Mouse (Mus musculus): ENCODE measurements around the gene Dlgap5. TPM values are rescaled to one million over a fixed set of nuclear protein-coding genes. Genes with fewer than 3 reads are reported as not detected.

Gene Dlgap5
- polyA plus RNA-seq, 1 experiment from 2014 or later: 86.4 TPM

DNA sequence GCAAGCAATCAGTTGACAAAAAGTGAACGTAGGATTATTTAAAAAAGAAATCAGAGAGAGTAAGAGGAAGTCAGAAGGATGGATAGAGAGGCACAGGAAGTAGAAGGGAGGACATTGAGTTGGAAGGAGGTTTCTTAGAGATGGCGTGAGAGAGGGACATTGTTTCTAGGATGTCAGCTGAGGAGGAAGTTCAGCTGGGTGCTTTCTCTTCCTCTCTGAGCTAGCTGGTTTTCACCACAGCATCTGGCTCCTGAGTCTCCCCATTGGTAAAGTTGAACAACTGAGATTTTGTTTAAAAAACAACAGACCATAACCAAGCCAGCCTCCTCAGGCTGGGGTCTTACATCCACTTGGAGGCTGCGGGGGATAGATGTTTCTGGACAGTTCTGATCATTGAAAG lies 58.6 kb downstream of the Dlgap5 start:
- H3K4me1 ChIP-seq: peaks cover under 1% of the 10 kb centered on the region
- no peak overlapping the region for H3K4me3 ChIP-seq
- no peaks in the 10 kb centered on the region for H3K9me3 ChIP-seq
- no peaks in the 10 kb centered on the region for H3K36me3 ChIP-seq (replicated peaks)
- WGBS: 75% methylated on average over 3 of the region's 3 CpGs
- no peak for DNase-seq (ENCODE audit: extremely low spot score, low spot score)
- H3K27me3 ChIP-seq (ENCODE audit: poor library complexity, severe bottlenecking): no peaks in the 10 kb centered on the region
- H3K27ac ChIP-seq: no peak overlapping the region

GRCm38 (mm10) chr14:47356622-47357021 lies 61.6 kb downstream of the Dlgap5 start:
- Histone ChIP-seq H3K27me3 (ENCODE audit: poor library complexity, severe bottlenecking) (no peaks in the 10 kb centered on the region), H3K4me1 (no peaks in the 10 kb centered on the region), H3K36me3 (replicated peaks) (no peaks in the 10 kb centered on the region), H3K27ac (no peak overlapping the region), H3K9me3 (no peaks in the 10 kb centered on the region), H3K4me3 (no peak overlapping the region)
- 86% methylated on average over 3 of the region's 3 CpGs for WGBS
- DNase-seq (ENCODE audit: extremely low spot score, low spot score): no peak

GRCm38 (mm10) chr14:47354948-47355347 lies 63.3 kb downstream of the Dlgap5 start:
- Histone ChIP-seq H3K27me3 (ENCODE audit: poor library complexity, severe bottlenecking) (no peaks in the 10 kb centered on the region), H3K4me1 (no peaks in the 10 kb centered on the region), H3K4me3 (no peak overlapping the region), H3K27ac (no peak overlapping the region), H3K36me3 (replicated peaks) (no peaks in the 10 kb centered on the region), H3K9me3 (no peaks in the 10 kb centered on the region)
- 80% methylated on average over 5 of the region's 5 CpGs for WGBS
- DNase-seq (ENCODE audit: extremely low spot score, low spot score): no peak

- Histone ChIP-seq H3K4me1 (no peaks in the 10 kb centered on the region), H3K4me3 (no peak overlapping the region), H3K27ac (no peak overlapping the region), H3K9me3 (no peaks in the 10 kb centered on the region), H3K27me3 (ENCODE audit: poor library complexity, severe bottlenecking) (no peaks in the 10 kb centered on the region), H3K36me3 (replicated peaks) (no peaks in the 10 kb centered on the region)
- no peak for DNase-seq (ENCODE audit: extremely low spot score, low spot score)
- WGBS: 71% methylated on average over 8 of the region's 8 CpGs
Observed at GRCm38 (mm10) chr14:47354111-47354577, 64.1 kb downstream of the Dlgap5 start.

DNA sequence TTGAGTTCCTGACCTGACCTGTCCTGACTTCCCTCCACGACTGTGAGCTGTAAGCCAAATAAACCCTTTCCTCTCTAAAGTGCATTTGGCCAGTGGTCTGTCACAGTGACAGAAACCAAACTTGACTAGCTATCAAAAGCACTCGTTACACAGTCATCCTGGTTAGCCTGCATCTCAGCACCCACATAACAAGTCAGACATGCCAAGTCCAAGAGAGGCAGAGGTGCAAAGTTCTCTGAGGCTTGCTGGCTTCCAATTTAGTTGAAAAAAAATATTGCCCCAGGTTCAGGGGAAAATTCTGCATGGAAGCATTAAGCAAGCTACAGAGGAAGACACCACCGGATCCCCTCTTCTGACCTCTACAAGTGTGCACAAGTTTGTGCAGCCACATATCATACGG lies 65.0 kb downstream of the Dlgap5 start:
- Histone ChIP-seq H3K4me1 (no peaks in the 10 kb centered on the region), H3K9me3 (no peaks in the 10 kb centered on the region), H3K36me3 (replicated peaks) (no peaks in the 10 kb centered on the region), H3K27me3 (ENCODE audit: poor library complexity, severe bottlenecking) (no peaks in the 10 kb centered on the region), H3K27ac (no peak overlapping the region), H3K4me3 (no peak overlapping the region)
- DNase-seq (ENCODE audit: extremely low spot score, low spot score): no peak
- WGBS: 87% methylated on average over 4 of the region's 4 CpGs

DNA sequence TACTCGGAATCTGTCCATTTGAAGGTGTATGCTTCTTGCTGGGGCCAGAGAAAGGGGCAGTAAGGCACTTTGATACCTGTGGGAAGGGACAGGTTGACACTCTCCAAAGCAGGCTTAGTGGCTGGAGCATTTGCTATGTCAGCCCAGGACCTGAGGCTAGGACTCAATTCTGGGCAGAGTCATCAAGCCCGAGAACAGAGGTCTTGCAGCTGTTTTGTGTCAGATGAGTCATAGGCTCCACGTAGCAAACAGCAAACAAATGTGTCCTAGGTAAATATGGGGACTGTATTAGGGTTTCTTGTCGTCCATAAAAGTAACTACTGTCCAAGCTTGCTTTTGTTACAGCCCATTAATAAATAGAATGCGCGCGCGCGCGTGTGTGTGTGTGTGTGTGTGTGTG lies 65.9 kb downstream of the Dlgap5 start:
- no peaks in the 10 kb centered on the region for H3K27me3 ChIP-seq (ENCODE audit: poor library complexity, severe bottlenecking)
- no peaks in the 10 kb centered on the region for H3K4me1 ChIP-seq
- no peak overlapping the region for H3K4me3 ChIP-seq
- WGBS: 93% methylated on average over 10 of the region's 10 CpGs
- no peaks in the 10 kb centered on the region for H3K36me3 ChIP-seq (replicated peaks)
- no peak overlapping the region for H3K27ac ChIP-seq
- no peak for DNase-seq (ENCODE audit: extremely low spot score, low spot score)
- H3K9me3 ChIP-seq: no peaks in the 10 kb centered on the region

GRCm38 (mm10) chr14:47350974-47351373 lies 67.2 kb downstream of the Dlgap5 start:
- Histone ChIP-seq H3K27me3 (ENCODE audit: poor library complexity, severe bottlenecking) (no peaks in the 10 kb centered on the region), H3K27ac (no peak overlapping the region), H3K9me3 (no peaks in the 10 kb centered on the region), H3K4me3 (no peak overlapping the region), H3K4me1 (no peaks in the 10 kb centered on the region), H3K36me3 (replicated peaks) (no peaks in the 10 kb centered on the region)
- no peak for DNase-seq (ENCODE audit: extremely low spot score, low spot score)
- WGBS: 91% methylated on average over 2 of the region's 2 CpGs

DNA sequence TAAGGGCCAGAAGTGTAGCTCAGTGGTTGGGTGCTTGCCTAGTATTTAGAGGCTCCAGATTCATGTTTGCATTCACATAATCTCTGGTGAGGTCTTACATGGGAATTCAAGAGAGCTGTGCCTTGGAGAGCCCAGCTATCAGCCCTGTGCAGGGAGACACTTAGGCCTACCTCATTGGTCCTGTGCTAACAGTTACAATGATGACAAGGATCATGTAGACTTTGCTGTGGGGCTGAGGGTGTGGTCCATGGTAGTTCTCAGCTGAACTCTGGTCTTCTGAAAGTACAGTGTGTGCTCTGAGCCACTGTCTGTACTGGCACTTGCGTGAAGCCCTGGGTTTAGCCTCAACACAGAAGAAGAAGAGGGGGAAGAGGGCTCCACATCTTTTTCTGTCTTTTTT lies 71.5 kb downstream of the Dlgap5 start:
- 100% methylated on average over 1 of the region's 1 CpGs for WGBS
- H3K36me3 ChIP-seq (replicated peaks): no peaks in the 10 kb centered on the region
- peaks cover 3% of the 10 kb centered on the region for H3K4me1 ChIP-seq

GRCm38 (mm10) chr14:47341811-47342291 lies 76.4 kb downstream of the Dlgap5 start:
- DNase-seq (ENCODE audit: extremely low spot score, low spot score): no peak
- Histone ChIP-seq H3K4me1 (peaks cover 7% of the 10 kb centered on the region), H3K9me3 (no peaks in the 10 kb centered on the region), H3K36me3 (replicated peaks) (no peaks in the 10 kb centered on the region), H3K27ac (peak overlapping the region; percentile 68), H3K4me3 (no peak overlapping the region), H3K27me3 (ENCODE audit: poor library complexity, severe bottlenecking) (no peaks in the 10 kb centered on the region)
- 70% methylated on average over 4 of the region's 4 CpGs for WGBS

More for the DNA sequence above, 71.5 kb downstream of the Dlgap5 start:
- Histone ChIP-seq H3K27me3 (ENCODE audit: poor library complexity, severe bottlenecking) (no peaks in the 10 kb centered on the region), H3K4me3 (no peak overlapping the region), H3K27ac (no peak overlapping the region), H3K9me3 (no peaks in the 10 kb centered on the region)
- DNase-seq (ENCODE audit: extremely low spot score, low spot score): no peak

- WGBS: 91% methylated on average over 10 of the region's 10 CpGs
- no peak overlapping the region for H3K27ac ChIP-seq
Observed at GRCm38 (mm10) chr14:47340231-47340925, 77.8 kb downstream of the Dlgap5 start.

More at GRCm38 (mm10) chr14:47340231-47340925, 77.8 kb downstream of the Dlgap5 start:
- DNase-seq (ENCODE audit: extremely low spot score, low spot score): no peak
- Histone ChIP-seq H3K4me3 (no peak overlapping the region), H3K4me1 (peaks cover 7% of the 10 kb centered on the region), H3K27me3 (ENCODE audit: poor library complexity, severe bottlenecking) (no peaks in the 10 kb centered on the region), H3K36me3 (replicated peaks) (no peaks in the 10 kb centered on the region), H3K9me3 (no peaks in the 10 kb centered on the region)

Other genes with a start within 250 kb of the Dlgap5 start
- gene Gch1, start 229.0 kb downstream of the Dlgap5 start, polyA plus RNA-seq (2016; fragmentation: Nextera tagmentation; extraction: Ambion mirVana): 0.73 and 0.74 TPM in 2 replicates
- gene Wdhd1, start 141.6 kb downstream of the Dlgap5 start, polyA plus RNA-seq (2016; fragmentation: Nextera tagmentation; extraction: Ambion mirVana): 68.9 and 70.2 TPM in 2 replicates
- 3.5 and 3.7 TPM in 2 replicates for gene Socs4, start 141.5 kb downstream of the Dlgap5 start, polyA plus RNA-seq (2016; fragmentation: Nextera tagmentation; extraction: Ambion mirVana)
- gene Mapk1ip1l, start 120.1 kb downstream of the Dlgap5 start, polyA plus RNA-seq (2016; fragmentation: Nextera tagmentation; extraction: Ambion mirVana): 127 and 134 TPM in 2 replicates
- 0.20 and 0.29 TPM in 2 replicates for gene Lgals3, start 50.7 kb downstream of the Dlgap5 start, polyA plus RNA-seq (2016; fragmentation: Nextera tagmentation; extraction: Ambion mirVana)
- gene Fbxo34, start 32.0 kb upstream of the Dlgap5 start, polyA plus RNA-seq (2016; fragmentation: Nextera tagmentation; extraction: Ambion mirVana): 26.5 and 28.4 TPM in 2 replicates
- 16.3 and 16.5 TPM in 2 replicates for gene Atg14, start 152.2 kb upstream of the Dlgap5 start, polyA plus RNA-seq (2016; fragmentation: Nextera tagmentation; extraction: Ambion mirVana)
- 66.5 and 68.7 TPM in 2 replicates for gene Ktn1, start 230.0 kb upstream of the Dlgap5 start, polyA plus RNA-seq (2016; fragmentation: Nextera tagmentation; extraction: Ambion mirVana)

All from forebrain, embryonic 10.5 days (tissue).